Mouse (Mus musculus): Measurements from ENCODE around the gene Fastkd1.

- no peak for TF ChIP-seq BHLHE40 (IDR thresholded peaks at IDR 0.05; ENCODE audit: low read depth, low read length)
- TF ChIP-seq CTCF (conservative IDR thresholded peaks at IDR 0.05 in 1 of 2, IDR thresholded peaks at IDR 0.05 in 1 of 2; ENCODE audit: low read depth in 2 of 2, low read length in 2 of 2), result no peak
- peak; percentile 69 for TF ChIP-seq ELF1 (IDR thresholded peaks at IDR 0.05; ENCODE audit: low read depth, low read length)
Measured at GRCm38 (mm10) chr2:69712981-69713625, at the start of gene Fastkd1.
